Mouse (Mus musculus) myocyte (in vitro differentiated cells): ENCODE measurements around the gene Lpar6.

Experiments
- E2F4 ChIP-seq: IDR thresholded peaks from one replicate; pipeline ENCODE4 v1.6.1; 2011; ENCODE audit warnings: mild to moderate bottlenecking, control low read depth, moderate library complexity; ENCODE audit not compliant: insufficient read depth
- MAX ChIP-seq: IDR thresholded peaks from one replicate; pipeline ENCODE4 v1.6.1; 2011; ENCODE audit warnings: low read depth, mild to moderate bottlenecking, control low read depth
- MYOD1 ChIP-seq, 3 experiments: IDR thresholded peaks; one replicate each; pipeline ENCODE4 v1.6.1; 2011; ENCODE audit warnings: control low read depth in 2 of 3, low read depth in 2 of 3, mild to moderate bottlenecking in 2 of 3, moderate library complexity in 1 of 3; ENCODE audit not compliant: insufficient read length in 2 of 3, control insufficient read depth in 1 of 3
- MYOG ChIP-seq, 3 experiments: IDR thresholded peaks; one replicate each; pipeline ENCODE4 v1.6.1; 2011; ENCODE audit warnings: control low read depth in 2 of 3, low read depth in 2 of 3, mild to moderate bottlenecking in 2 of 3; ENCODE audit not compliant: insufficient read length in 2 of 3, control insufficient read depth in 1 of 3, insufficient read depth in 1 of 3
- POLR2A ChIP-seq: IDR thresholded peaks from one replicate; pipeline ENCODE4 v1.6.1; 2011; ENCODE audit warnings: low read depth, mild to moderate bottlenecking, control low read depth, moderate library complexity; ENCODE audit not compliant: insufficient read length
- POLR2AphosphoS2 ChIP-seq: IDR thresholded peaks from one replicate; pipeline ENCODE4 v1.6.1; 2011; ENCODE audit warnings: low read depth, control low read depth; ENCODE audit not compliant: insufficient read length
- TCF12 ChIP-seq: IDR thresholded peaks from one replicate; pipeline ENCODE4 v1.6.1; 2011; ENCODE audit warnings: mild to moderate bottlenecking, control low read depth; ENCODE audit not compliant: poor library complexity, insufficient read depth, severe bottlenecking
- USF1 ChIP-seq: IDR thresholded peaks from one replicate; pipeline ENCODE4 v1.6.1; 2011; ENCODE audit warnings: low read depth, mild to moderate bottlenecking, control low read depth, moderate library complexity

DNA sequence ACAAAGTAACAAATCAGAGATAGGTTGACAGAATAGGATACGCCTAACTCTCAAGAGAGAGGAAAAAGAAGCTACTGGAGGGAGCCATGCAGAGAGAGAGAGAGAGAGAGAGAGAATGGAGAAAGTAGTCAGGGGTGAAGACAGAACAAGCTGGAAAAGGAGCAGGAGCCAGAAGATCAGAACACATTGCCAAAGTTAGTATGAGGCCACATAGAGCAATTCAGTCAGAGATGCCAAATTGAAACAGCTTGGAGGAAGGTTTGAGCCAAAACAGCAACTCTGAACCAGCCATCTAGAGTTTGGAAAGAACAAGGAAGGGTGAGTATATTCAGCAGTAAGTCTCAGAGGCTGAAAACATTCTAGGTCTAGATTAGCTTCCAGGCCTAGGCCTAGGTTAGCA, 20.6 kb upstream of the Lpar6 start:
- TF ChIP-seq TCF12 (no peak), POLR2A (no peak), MAX (no peak), USF1 (no peak), POLR2AphosphoS2 (no peak), E2F4 (no peak), MYOG (IDR thresholded peaks at IDR 0.05; ENCODE audit: control insufficient read depth in 1 of 3, insufficient read depth in 1 of 3, insufficient read length in 2 of 3, low read depth in 2 of 3) (no peak), MYOD1 (IDR thresholded peaks at IDR 0.05; ENCODE audit: control insufficient read depth in 1 of 3, insufficient read length in 2 of 3, low read depth in 2 of 3) (no peak)
